Mouse (Mus musculus) bone marrow, adult 2 months (tissue): ENCODE results near the gene Acvrl1.

Source experiments
- CTCF ChIP-seq: fragments of 200-500 bp; IDR thresholded peaks from 2 replicates; pipeline ENCODE4 v1.5.1; 2011; ENCODE audit warnings: low read length, control low read depth; ENCODE audit not compliant: control insufficient read depth, insufficient read depth
- POLR2A ChIP-seq: fragments of 200-500 bp; IDR thresholded peaks from 2 replicates; pipeline ENCODE4 v1.6.1; 2011; ENCODE audit warnings: low read depth, mild to moderate bottlenecking, control low read depth, low read length, borderline replicate concordance; ENCODE audit not compliant: control insufficient read depth

DNA sequence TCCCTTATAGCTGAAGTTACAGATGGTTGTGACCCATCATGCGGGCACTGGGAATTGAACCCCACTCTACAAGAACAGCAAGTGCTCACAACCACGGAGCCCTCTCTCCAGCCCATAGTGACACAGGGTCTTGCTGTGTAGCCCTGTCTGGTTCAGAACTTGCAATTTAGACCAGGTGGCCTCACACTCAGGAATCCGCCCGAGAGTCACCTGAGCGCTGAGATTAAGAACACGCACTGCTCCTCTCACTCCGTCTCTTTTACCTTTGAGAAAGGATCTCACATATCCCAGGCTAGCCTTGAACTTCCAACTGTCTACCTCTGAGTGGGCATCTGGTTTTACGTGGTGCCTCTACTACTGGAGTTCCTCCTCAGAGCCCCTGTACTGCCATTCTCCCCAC is 56.0 kb downstream of the Acvrl1 start:
- TF ChIP-seq CTCF (no peak), POLR2A (no peak)
